Mouse (Mus musculus) thymus, postnatal 0 days (tissue): ENCODE measurements at regions not wholly inside any gene's neighbourhood (a gene's known extent, or its start where the extent isn't known, plus 50 kb on each side); places are given as distances from the start of the nearest gene placed in this dataset.

Experiments used
- DNase-seq: peaks from one replicate; pipeline ENCODE4 v3.0.0-alpha.2; 2015; ENCODE audit warnings: low spot score

- DNase-seq = no peak
Observed at GRCm38 (mm10) chr3:38257076-38257842, 227.4 kb downstream of the Ankrd50 start.

GRCm38 (mm10) chr3:38255674-38256073 lies 229.0 kb downstream of the Ankrd50 start:
- DNase-seq = peak; percentile 25

- no peak for DNase-seq
Observed at GRCm38 (mm10) chr3:38254896-38255295, 229.7 kb downstream of the Ankrd50 start.

- no peak for DNase-seq
Observed at GRCm38 (mm10) chr3:38251592-38251991, 233.1 kb downstream of the Ankrd50 start.

- DNase-seq = no peak
Observed at GRCm38 (mm10) chr3:38250552-38250951, 234.1 kb downstream of the Ankrd50 start.

- no peak for DNase-seq
Observed at GRCm38 (mm10) chr3:38248941-38249340, 235.7 kb downstream of the Ankrd50 start.

- no peak for DNase-seq
Observed at GRCm38 (mm10) chr3:38246439-38246838, 238.2 kb downstream of the Ankrd50 start.

GRCm38 (mm10) chr3:38243209-38243608 lies 241.4 kb downstream of the Ankrd50 start:
- DNase-seq = no peak

GRCm38 (mm10) chr3:38237616-38238015 lies 247.0 kb downstream of the Ankrd50 start:
- DNase-seq = no peak

GRCm38 (mm10) chr3:38235736-38236083 lies 248.9 kb downstream of the Ankrd50 start:
- no peak for DNase-seq

GRCm38 (mm10) chr3:38235033-38235735 lies 249.5 kb downstream of the Ankrd50 start:
- DNase-seq = no peak

GRCm38 (mm10) chr3:38234534-38234933 lies 250.1 kb downstream of the Ankrd50 start:
- DNase-seq = no peak

GRCm38 (mm10) chr3:38234006-38234405 lies 250.6 kb downstream of the Ankrd50 start:
- no peak for DNase-seq

GRCm38 (mm10) chr3:38233091-38233490 lies 251.6 kb downstream of the Ankrd50 start:
- DNase-seq = no peak

GRCm38 (mm10) chr3:38232111-38233076 lies 252.2 kb downstream of the Ankrd50 start:
- DNase-seq = no peak

GRCm38 (mm10) chr3:38231506-38231905 lies 253.1 kb downstream of the Ankrd50 start:
- DNase-seq = no peak

- no peak for DNase-seq
Observed at GRCm38 (mm10) chr3:38230796-38231195, 253.8 kb downstream of the Ankrd50 start.

GRCm38 (mm10) chr3:38229686-38230085 lies 255.0 kb downstream of the Ankrd50 start:
- DNase-seq = no peak

GRCm38 (mm10) chr3:38229051-38229450 lies 255.6 kb downstream of the Ankrd50 start:
- DNase-seq = no peak

GRCm38 (mm10) chr3:38227596-38227995 lies 257.0 kb downstream of the Ankrd50 start:
- DNase-seq = peak; percentile 73

GRCm38 (mm10) chr3:38227121-38227520 lies 257.5 kb downstream of the Ankrd50 start:
- no peak for DNase-seq

GRCm38 (mm10) chr3:38226147-38226546 lies 258.5 kb downstream of the Ankrd50 start:
- no peak for DNase-seq
